Mouse (Mus musculus) heart, adult 2 months (tissue): Measurements from ENCODE around the gene Plcg1.

Experiments used
- CTCF ChIP-seq: fragments of 200-600 bp; IDR thresholded peaks from 2 replicates; pipeline ENCODE4 v1.8.1; 2022; ENCODE audit warnings: antibody characterized with exemption, mild to moderate bottlenecking, moderate library complexity
- POLR2A ChIP-seq: fragments of 200-500 bp; IDR thresholded peaks from 2 replicates; pipeline ENCODE4 v1.6.1; 2011; ENCODE audit warnings: mild to moderate bottlenecking, low read depth, low read length, control low read depth; ENCODE audit not compliant: insufficient read depth

GRCm38 (mm10) chr2:160735706-160736310, 4.7 kb downstream of the Plcg1 start:
- no peak for TF ChIP-seq POLR2A
- no peak for TF ChIP-seq CTCF
